Mouse (Mus musculus): ENCODE measurements around the gene Tmem63a.

DNA sequence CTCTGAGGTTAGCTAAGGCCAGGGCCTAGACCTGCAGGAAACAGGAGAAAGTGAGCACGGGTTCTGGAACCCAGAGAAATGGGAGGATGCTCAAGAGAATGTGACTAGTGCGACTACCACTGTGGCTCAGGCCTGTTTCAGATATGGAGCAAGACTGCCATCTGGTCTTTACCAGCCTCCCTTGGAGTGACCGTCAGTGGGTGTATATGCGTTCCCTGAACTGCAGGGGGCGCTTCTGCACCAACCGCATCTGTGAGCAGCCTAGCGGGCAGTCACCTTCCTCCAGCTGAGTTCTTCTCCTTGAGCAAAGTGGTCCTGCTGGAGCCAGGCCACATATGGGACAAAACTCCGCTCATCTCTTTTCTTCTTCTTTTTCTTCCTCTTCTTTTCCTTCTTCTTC lies 22.5 kb upstream of the Tmem63a start:
- no peak for TF ChIP-seq POLR2A (IDR thresholded peaks at IDR 0.05; ENCODE audit: extremely low read depth, insufficient read depth, low read length)
- TF ChIP-seq CTCF (IDR thresholded peaks at IDR 0.05; ENCODE audit: low read depth, low read length), result peak; percentile 94
